Mouse (Mus musculus) thymus, adult 2 months (tissue): ENCODE measurements around the gene Yipf1. TPM values are rescaled to one million over a fixed set of nuclear protein-coding genes. Genes with fewer than 3 reads are reported as not detected.
"Not testable (repeated sequence)": the region's sequence is repeated elsewhere in the genome, so short reads cannot be mapped to it uniquely, and the experiment has no call there.

Experiments used
- DNase-seq: peaks from one replicate; pipeline ENCODE4 v3.0.0; 2021
- H3K27ac ChIP-seq: fragments of 200-500 bp; 2 replicates; pipeline ENCODE4 v1.5.1; 2012; ENCODE audit warnings: low read length, control low read depth; ENCODE audit not compliant: control insufficient read depth, insufficient read depth
- H3K27me3 ChIP-seq: fragments of 200-500 bp; 2 replicates; pipeline ENCODE4 v1.6.1; 2012; ENCODE audit warnings: mild to moderate bottlenecking, low read length, moderate library complexity, mixed read lengths; ENCODE audit not compliant: control insufficient read depth, insufficient read depth
- H3K36me3 ChIP-seq: fragments of 200-500 bp; 2 replicates; pipeline ENCODE4 v1.6.1; 2012; ENCODE audit warnings: mild to moderate bottlenecking, low read length, moderate library complexity; ENCODE audit not compliant: control insufficient read depth, insufficient read depth
- H3K4me1 ChIP-seq: fragments of 200-500 bp; replicated peaks from 2 replicates; pipeline ENCODE4 v1.6.1; 2012; ENCODE audit warnings: low read length; ENCODE audit not compliant: control insufficient read depth, insufficient read depth
- H3K4me3 ChIP-seq: fragments of 200-500 bp; 2 replicates; pipeline ENCODE4 v1.5.1; 2012; ENCODE audit warnings: mild to moderate bottlenecking, low read length, control low read depth, moderate library complexity; ENCODE audit not compliant: control insufficient read depth, insufficient read depth
- CTCF ChIP-seq: fragments of 200-500 bp; IDR thresholded peaks from 2 replicates; pipeline ENCODE4 v1.5.1; 2012; ENCODE audit warnings: mild to moderate bottlenecking, control low read depth, low read length, moderate library complexity, borderline replicate concordance; ENCODE audit not compliant: control insufficient read depth, poor library complexity, insufficient read depth; ENCODE audit errors: extremely low read depth
- POLR2A ChIP-seq: fragments of 200-500 bp; IDR thresholded peaks from 2 replicates; pipeline ENCODE4 v1.6.1; 2012; ENCODE audit warnings: mild to moderate bottlenecking, low read length, control low read depth, moderate library complexity; ENCODE audit not compliant: control insufficient read depth, poor library complexity, insufficient read depth; ENCODE audit errors: extremely low read depth
- whole genome bisulfite sequencing: fragments of 180-500 bp; shearing (Covaris S2); methylation state at CpG from one replicate; pipeline ENCODE4 v1.1.7; 2018; 5-methylcytosine and 5-hydroxymethylcytosine counted together
- polyA plus RNA-seq: library from polyadenylated mRNA; depleted of rRNA; stranded (reverse); fragments of >200 nt; gene quantifications from 2 replicates; pipeline ENCODE4 v1.2.3, GENCODE M21; 2012

The Yipf1 gene
- polyA plus RNA-seq, 1 experiment = 57.1 TPM

DNA sequence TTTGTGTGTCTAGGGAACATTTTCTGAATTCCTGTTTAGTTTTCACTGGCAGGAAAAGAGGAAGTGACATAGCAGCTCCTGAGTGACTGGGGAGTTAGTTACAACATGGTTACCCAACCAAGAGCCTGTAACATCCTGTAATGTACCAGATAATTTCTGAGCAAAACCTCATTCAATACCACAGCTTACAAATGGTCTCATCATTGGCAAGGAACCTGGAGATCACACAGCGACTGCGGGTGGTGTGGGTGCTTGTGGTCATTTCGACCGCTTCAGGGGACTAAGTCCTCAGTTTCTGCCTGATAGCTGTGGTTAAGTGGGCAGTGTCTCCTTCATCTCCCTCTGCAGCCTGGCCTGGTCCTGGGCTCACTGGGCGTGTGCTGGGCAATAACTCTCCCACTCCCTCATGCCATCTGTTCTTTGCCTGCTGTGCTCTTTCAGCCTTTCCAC is 50.1 kb downstream of the Yipf1 start:
- Histone ChIP-seq H3K27me3 (no peaks in the 10 kb centered on the region), H3K4me1 (peaks cover 5% of the 10 kb centered on the region), H3K36me3 (no peaks in the 10 kb centered on the region; the same call in 1 of the 2 replicates), H3K4me3 (no peak overlapping the region), H3K27ac (no peak overlapping the region)
- 35% methylated on average over 5 of the region's 5 CpGs for WGBS
- TF ChIP-seq POLR2A = no peak
- no peak for DNase-seq

DNA sequence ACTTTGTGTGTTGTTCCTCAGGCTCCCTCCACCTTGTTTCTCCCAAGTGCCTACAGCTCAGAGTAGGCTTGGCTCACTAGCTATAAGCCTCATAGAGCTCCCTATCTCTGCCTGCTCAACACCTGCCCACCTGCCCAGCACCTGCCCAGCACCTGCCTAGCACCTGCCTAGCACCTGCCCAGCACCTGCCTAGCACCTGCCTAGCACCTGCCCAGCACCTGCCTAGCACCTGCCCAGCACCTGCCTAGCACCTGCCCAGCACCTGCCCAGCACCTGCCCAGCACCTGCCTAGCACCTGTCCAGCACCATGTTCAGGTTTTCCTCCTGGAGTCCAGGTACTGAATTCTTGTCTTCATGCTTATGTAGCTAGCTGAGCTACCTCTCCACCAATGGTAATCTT is 52.2 kb downstream of the Yipf1 start:
- H3K4me3 ChIP-seq, H3K36me3 ChIP-seq, DNase-seq, H3K27ac ChIP-seq, H3K4me1 ChIP-seq, H3K27me3 ChIP-seq: not testable (repeated sequence)

DNA sequence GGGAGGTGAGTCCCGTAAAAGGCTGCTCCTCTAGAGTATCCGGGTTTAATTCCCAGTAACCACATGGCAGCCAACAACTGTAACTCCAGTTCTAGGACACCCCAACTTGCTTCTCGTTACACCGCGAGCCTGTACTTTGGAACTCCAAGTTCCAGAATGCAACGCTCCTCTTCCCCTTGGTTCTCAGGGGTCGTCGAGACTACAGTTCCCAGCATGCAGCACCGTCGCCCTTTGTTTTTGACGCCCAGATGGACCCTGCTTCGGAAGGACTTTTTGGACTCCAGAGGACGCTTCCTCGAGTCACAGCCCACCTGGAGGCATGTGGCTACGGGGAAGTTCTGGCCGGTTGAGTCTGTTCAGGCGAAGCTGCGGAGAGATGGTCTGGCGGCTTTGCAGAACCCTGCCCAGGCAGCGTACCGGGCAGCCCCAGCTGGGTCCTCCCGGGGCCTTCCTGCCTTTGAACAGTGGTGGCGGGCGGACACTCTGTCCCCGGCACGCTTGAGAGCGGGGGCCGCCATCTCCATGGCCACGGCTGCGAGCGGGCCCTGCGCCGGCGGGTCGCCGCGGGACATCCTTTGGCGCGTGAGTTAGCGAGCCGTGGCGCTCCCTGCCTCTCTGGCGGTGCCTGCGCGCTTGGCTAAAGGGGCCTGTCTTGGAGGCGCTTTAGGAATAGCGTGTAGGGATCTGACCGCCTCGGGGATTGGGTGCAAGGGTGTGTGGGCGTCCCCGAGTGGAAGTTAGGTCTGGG is 53.6 kb downstream of the Yipf1 start, which contains the start of gene Ndc1:
TSS of gene Ndc1 (plus strand) at position 218 of the 748 bp plus-strand sequence.
- TF ChIP-seq POLR2A (0 out of 2 replicates have a peak, but pooled peaks have one; percentile 39), CTCF (no peak)
- Histone ChIP-seq H3K27me3 (no peaks in the 10 kb centered on the region), H3K4me1 (peaks cover 5% of the 10 kb centered on the region), H3K4me3 (peak within 1 kb of the TSS; percentile 77), H3K27ac (peak within 1 kb of the TSS; percentile 20; the same call in 1 of the 2 replicates), H3K36me3 (peaks cover 3% of the 10 kb centered on the region; the same call in 1 of the 2 replicates)
- WGBS = under 1% methylated on average over 51 of the region's 51 CpGs
- peak; percentile 86 for DNase-seq

DNA sequence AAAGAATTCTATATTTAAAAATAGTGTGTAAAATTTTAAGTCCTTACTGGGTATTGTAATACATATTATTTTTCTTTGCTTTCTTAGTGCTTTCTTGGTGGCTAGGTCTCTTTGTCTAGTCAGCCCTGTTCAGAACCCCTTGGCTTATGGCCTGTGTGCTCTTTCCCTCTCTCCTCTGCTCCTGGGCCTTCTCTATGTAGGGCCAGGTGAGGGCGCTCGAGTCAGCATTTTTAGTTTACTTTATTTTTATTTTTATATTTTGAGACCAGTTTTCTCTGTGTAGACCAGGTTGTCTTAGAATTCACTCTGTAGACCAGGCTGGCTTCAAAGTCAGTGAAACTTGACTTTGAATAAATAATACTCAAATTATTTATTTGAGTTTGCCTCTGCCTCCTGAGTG is 58.1 kb downstream of the Yipf1 start:
- TF ChIP-seq POLR2A (no peak), CTCF (no peak)
- H3K27ac ChIP-seq = no peak overlapping the region
- no peak overlapping the region for H3K4me3 ChIP-seq
- 68% methylated on average over 2 of the region's 2 CpGs for WGBS
- no peak for DNase-seq
- H3K36me3 ChIP-seq = peaks cover 15% of the 10 kb centered on the region
- peaks cover 5% of the 10 kb centered on the region for H3K4me1 ChIP-seq
- H3K27me3 ChIP-seq = no peaks in the 10 kb centered on the region

DNA sequence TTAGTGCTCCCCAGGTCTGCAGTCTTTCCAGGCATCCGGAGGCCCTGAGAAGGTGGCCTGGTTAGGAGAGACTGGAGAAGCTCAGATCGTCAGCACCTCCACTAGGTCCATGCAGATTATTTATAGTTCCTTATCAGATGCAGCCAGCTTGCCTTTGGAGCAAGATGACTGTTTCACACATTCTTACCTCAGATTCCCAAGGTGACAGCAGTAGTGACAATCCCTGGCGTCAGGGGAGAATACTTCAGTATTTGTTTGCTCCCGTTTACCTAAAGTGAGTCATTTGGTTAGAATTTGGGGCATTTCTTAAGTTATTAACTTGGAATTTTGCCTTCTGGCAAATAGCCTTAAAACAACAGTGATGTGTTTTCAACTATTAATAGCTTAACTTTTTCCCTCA is 60.5 kb downstream of the Yipf1 start:
- no peak for TF ChIP-seq POLR2A
- TF ChIP-seq CTCF = no peak
- no peak overlapping the region for H3K4me3 ChIP-seq
- 95% methylated on average over 4 of the region's 4 CpGs for WGBS
- DNase-seq = no peak
- H3K4me1 ChIP-seq = no peaks in the 10 kb centered on the region
- no peaks in the 10 kb centered on the region for H3K27me3 ChIP-seq
- peaks cover 15% of the 10 kb centered on the region for H3K36me3 ChIP-seq
- H3K27ac ChIP-seq = no peak overlapping the region

DNA sequence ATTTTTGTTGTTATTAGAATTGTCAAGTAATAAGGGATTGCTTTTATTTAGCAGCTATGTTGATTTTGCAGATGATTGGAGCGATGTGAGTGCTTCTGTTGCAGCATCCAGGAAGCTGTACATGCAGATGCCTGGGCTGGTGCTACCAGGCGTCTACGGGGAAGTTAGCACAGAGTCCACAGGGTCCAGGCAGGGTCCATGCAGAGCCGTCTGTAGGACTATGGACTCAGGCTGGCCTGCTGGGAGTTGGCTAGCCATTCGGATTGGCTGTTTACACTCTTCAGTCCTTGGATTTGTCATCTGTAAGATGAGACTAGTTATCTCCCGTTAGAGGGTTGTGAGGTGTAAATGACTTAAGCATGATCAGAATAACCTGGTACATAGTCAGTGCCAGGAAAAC is 64.8 kb downstream of the Yipf1 start:
- TF ChIP-seq POLR2A (no peak), CTCF (no peak)
- DNase-seq = no peak
- Histone ChIP-seq H3K4me1 (no peaks in the 10 kb centered on the region), H3K27ac (no peak overlapping the region), H3K4me3 (no peak overlapping the region), H3K36me3 (peaks cover 18% of the 10 kb centered on the region), H3K27me3 (no peaks in the 10 kb centered on the region)
- WGBS = 97% methylated on average over 6 of the region's 6 CpGs

DNA sequence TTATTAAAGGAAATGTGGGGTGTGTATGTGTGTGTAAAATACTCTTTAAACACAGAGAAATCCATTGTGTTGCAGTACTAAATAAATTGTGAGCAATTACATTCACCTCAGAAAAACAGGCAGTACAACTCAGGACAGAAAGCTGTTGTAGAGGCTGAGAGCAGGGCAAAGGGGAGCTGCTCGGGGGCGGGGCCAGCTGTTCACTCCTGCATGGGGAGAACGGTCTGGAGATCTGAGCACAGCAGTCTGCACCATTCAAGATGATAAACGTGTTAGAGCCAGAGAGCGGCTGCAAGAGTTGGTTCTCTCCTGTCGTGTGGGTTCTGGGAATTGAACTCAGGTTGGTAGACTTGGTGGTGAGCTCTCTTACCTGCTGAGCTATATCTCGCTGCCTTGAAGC is 66.7 kb downstream of the Yipf1 start:
- no peak for DNase-seq
- TF ChIP-seq POLR2A = no peak
- TF ChIP-seq CTCF = no peak
- Histone ChIP-seq H3K27ac (no peak overlapping the region), H3K27me3 (no peaks in the 10 kb centered on the region), H3K4me1 (no peaks in the 10 kb centered on the region), H3K36me3 (peaks cover 19% of the 10 kb centered on the region), H3K4me3 (no peak overlapping the region)
- WGBS = 96% methylated on average over 7 of the region's 7 CpGs
